Comparison of ENCODE assay signal across 32 mouse cellular contexts in genomic region chr2:34818492-34818891, GRCm38 (mm10). TPM values are rescaled to one million over a fixed set of nuclear protein-coding genes. Genes with fewer than 3 reads are reported as not detected.
DNase-seq lines count a peak whose midpoint lies in the region; ATAC-seq and TF ChIP-seq lines count a peak whose summit lies in the region.
"Had no signal": no experiment of that assay in that cellular context is flagged by ENCODE, and none has a peak within 500 bp of the region (broad histone marks: within the 10 kb centered on the region; RNA-seq: fewer than 3 reads in every experiment).

No protein-coding gene starts in this region.

- no peaks in the 10 kb centered on the region for H3K27me3 ChIP-seq in intestine, postnatal 0 days (replicated peaks; ENCODE audit: control insufficient read depth, insufficient read depth, low read length)
- no peaks in the 10 kb centered on the region for H3K27me3 ChIP-seq in intestine, embryonic 15.5 days (replicated peaks)
- H3K27me3 ChIP-seq: CH12.LX; embryonic facial prominence, embryonic 13.5 days; embryonic facial prominence, embryonic 15.5 days; forebrain, embryonic 12.5 days; Patski had no signal

- no peak overlapping the region for H3K9ac ChIP-seq in intestine, postnatal 0 days (ENCODE audit: low read depth, low read length)
- H3K9ac ChIP-seq in intestine, embryonic 15.5 days: no peak overlapping the region
- H3K9ac ChIP-seq: embryonic facial prominence, embryonic 13.5 days; embryonic facial prominence, embryonic 15.5 days; forebrain, embryonic 12.5 days had no signal

- no peaks in the 10 kb centered on the region for H3K4me1 ChIP-seq in intestine, postnatal 0 days (replicated peaks; ENCODE audit: control insufficient read depth, insufficient read depth, low read length)
- no peaks in the 10 kb centered on the region for H3K4me1 ChIP-seq in intestine, embryonic 15.5 days (replicated peaks)
- H3K4me1 ChIP-seq: embryonic facial prominence, embryonic 13.5 days; embryonic facial prominence, embryonic 15.5 days; forebrain, embryonic 10.5 days; forebrain, embryonic 12.5 days had no signal

- H3K9me3 ChIP-seq in intestine, postnatal 0 days (ENCODE audit: control insufficient read depth): no peaks in the 10 kb centered on the region
- H3K9me3 ChIP-seq in intestine, embryonic 15.5 days: no peaks in the 10 kb centered on the region
- H3K9me3 ChIP-seq: embryonic facial prominence, embryonic 13.5 days; embryonic facial prominence, embryonic 15.5 days; forebrain, embryonic 10.5 days; forebrain, embryonic 12.5 days; G1E had no signal

- 91% methylated on average over 2 of the region's 2 CpGs for WGBS in intestine, postnatal 0 days
- 87% methylated on average over 2 of the region's 2 CpGs for WGBS in intestine, embryonic 15.5 days

- TF ChIP-seq CTCF in intestine, postnatal 0 days (IDR thresholded peaks at IDR 0.05; ENCODE audit: low read depth): 0 out of 2 replicates have a peak, but pooled peaks have one; percentile 11

- DNase-seq in heart, adult 11 months: peak; percentile 19
- no peak for DNase-seq in heart, adult 9 months (ENCODE audit: low spot score in 2 of 2)
- DNase-seq in adipocyte (ENCODE audit: low spot score): peak; percentile 73
- DNase-seq: adrenal gland, adult 2 months; adrenal gland, postnatal 10 days; adrenal gland, postnatal 25 days; B cell, adult 2 months; cerebellum, adult 11 months; cerebellum, adult 18-20 months; cerebellum, adult 8-10 months; cerebellum, adult 9-11 months; cerebellum, postnatal 14 days; cerebellum, postnatal 36 days; embryo, embryonic 11 days had no signal

- H3K27ac ChIP-seq in intestine, postnatal 0 days (ENCODE audit: low read depth, low read length): no peak overlapping the region
- no peak overlapping the region for H3K27ac ChIP-seq in intestine, embryonic 15.5 days
- H3K27ac ChIP-seq: embryonic facial prominence, embryonic 13.5 days; embryonic facial prominence, embryonic 15.5 days; forebrain, embryonic 10.5 days; forebrain, embryonic 12.5 days had no signal

- peaks cover 24% of the 10 kb centered on the region for H3K36me3 ChIP-seq in intestine, postnatal 0 days (ENCODE audit: control insufficient read depth, insufficient read depth)
- H3K36me3 ChIP-seq in intestine, embryonic 15.5 days: peaks cover 15% of the 10 kb centered on the region

- ATAC-seq in intestine, postnatal 0 days: no peak
- no peak for ATAC-seq in intestine, embryonic 15.5 days
- ATAC-seq in megakaryocyte progenitor cell, adult 5-6 weeks (replicated peaks; ENCODE audit: poor library complexity): no peak
- ATAC-seq: activated CD4-positive, CD25-positive, alpha-beta regulatory T cell, adult 4 months; CD4-positive, CD25-positive, alpha-beta regulatory T cell, adult 4 months; forebrain, embryonic 14.5 days; forebrain, embryonic 16.5 days; Patski had no signal

- no peak overlapping the region for H3K4me3 ChIP-seq in intestine, postnatal 0 days (ENCODE audit: low read depth, low read length)
- H3K4me3 ChIP-seq in intestine, embryonic 15.5 days (replicated peaks): no peak overlapping the region
- H3K4me3 ChIP-seq: embryonic facial prominence, embryonic 13.5 days; embryonic facial prominence, embryonic 15.5 days; erythroblast, embryonic 14.5 days; forebrain, embryonic 10.5 days; forebrain, embryonic 12.5 days had no signal

- H3K4me2 ChIP-seq in intestine, postnatal 0 days (replicated peaks; ENCODE audit: low read depth): no peak overlapping the region
- H3K4me2 ChIP-seq in intestine, embryonic 15.5 days (replicated peaks): no peak overlapping the region
- H3K4me2 ChIP-seq: embryonic facial prominence, embryonic 13.5 days; embryonic facial prominence, embryonic 15.5 days; forebrain, embryonic 12.5 days had no signal

RNA-seq across cellular contexts. Expression of gene Fbxw2, which starts 7.6 kb away (rescaled TPM):
- polyA plus RNA-seq in intestine, postnatal 0 days (2015; fragmentation: Nextera tagmentation; extraction: Ambion mirVana): 36.8 and 39.7 TPM in 2 replicates
- polyA plus RNA-seq in intestine, embryonic 15.5 days (2015; fragmentation: Nextera tagmentation; extraction: Ambion mirVana): 68.3 and 71.4 TPM in 2 replicates
- 47.7 and 48.8 TPM in 2 replicates for total RNA-seq in megakaryocyte progenitor cell, adult 5-6 weeks (2015)
- total RNA-seq in megakaryocyte progenitor cell, adult 5-6 weeks (2017): 49.1 and 54.3 TPM in 2 replicates

RNA-seq across cellular contexts. Expression of gene Gm34653, which starts 14.3 kb away (rescaled TPM):
- not detected in 2 replicates for polyA plus RNA-seq in intestine, postnatal 0 days (2015; fragmentation: Nextera tagmentation; extraction: Ambion mirVana)
- polyA plus RNA-seq in intestine, embryonic 15.5 days (2015; fragmentation: Nextera tagmentation; extraction: Ambion mirVana): not detected in 2 replicates
- total RNA-seq in megakaryocyte progenitor cell, adult 5-6 weeks (2015): 0.64 TPM in 1 of 2 replicates, not detected in the other
- not detected in 2 replicates for total RNA-seq in megakaryocyte progenitor cell, adult 5-6 weeks (2017)
- total RNA-seq: adrenal gland, adult 2 months; adrenal gland, postnatal 10 days; adrenal gland, postnatal 25 days; CH12.LX; common myeloid progenitor, adult 5-6 weeks had no signal
- polyA plus RNA-seq: activated CD4-positive, CD25-positive, alpha-beta regulatory T cell, adult 4 months; adrenal gland, adult 2 months; brain, embryonic 14.5 days; CD4-positive, CD25-positive, alpha-beta regulatory T cell, adult 4 months; embryonic facial prominence, embryonic 11.5 days; erythroblast, embryonic 14.5 days; forebrain, embryonic 10.5 days; forebrain, embryonic 12.5 days; forebrain, embryonic 14.5 days; forebrain, embryonic 16.5 days; G1E had no signal

RNA-seq across cellular contexts. Expression of gene Rabepk, which starts 18.8 kb away (rescaled TPM):
- 19.1 and 19.6 TPM in 2 replicates for polyA plus RNA-seq in intestine, postnatal 0 days (2015; fragmentation: Nextera tagmentation; extraction: Ambion mirVana)
- 40.7 and 45.7 TPM in 2 replicates for polyA plus RNA-seq in intestine, embryonic 15.5 days (2015; fragmentation: Nextera tagmentation; extraction: Ambion mirVana)
- total RNA-seq in megakaryocyte progenitor cell, adult 5-6 weeks (2015): 18.1 and 21.7 TPM in 2 replicates
- 40.4 and 52.7 TPM in 2 replicates for total RNA-seq in megakaryocyte progenitor cell, adult 5-6 weeks (2017)

RNA-seq across cellular contexts. Expression of gene Hspa5, which starts 46.7 kb away (rescaled TPM):
- 456 and 457 TPM in 2 replicates for polyA plus RNA-seq in intestine, postnatal 0 days (2015; fragmentation: Nextera tagmentation; extraction: Ambion mirVana)
- polyA plus RNA-seq in intestine, embryonic 15.5 days (2015; fragmentation: Nextera tagmentation; extraction: Ambion mirVana): 1,028 and 1,048 TPM in 2 replicates
- 536 and 641 TPM in 2 replicates for total RNA-seq in megakaryocyte progenitor cell, adult 5-6 weeks (2015)
- 1,697 and 1,773 TPM in 2 replicates for total RNA-seq in megakaryocyte progenitor cell, adult 5-6 weeks (2017)

RNA-seq across cellular contexts. Expression of gene Cutal, which starts 55.7 kb away (rescaled TPM):
- 16.4 and 17.6 TPM in 2 replicates for polyA plus RNA-seq in intestine, postnatal 0 days (2015; fragmentation: Nextera tagmentation; extraction: Ambion mirVana)
- polyA plus RNA-seq in intestine, embryonic 15.5 days (2015; fragmentation: Nextera tagmentation; extraction: Ambion mirVana): 5.7 and 6.8 TPM in 2 replicates
- not detected in 2 replicates for total RNA-seq in megakaryocyte progenitor cell, adult 5-6 weeks (2015)
- total RNA-seq in megakaryocyte progenitor cell, adult 5-6 weeks (2017): not detected in 2 replicates
- total RNA-seq: CH12.LX; common myeloid progenitor, adult 5-6 weeks; G1E had no signal
- polyA plus RNA-seq: activated CD4-positive, CD25-positive, alpha-beta regulatory T cell, adult 4 months; CD4-positive, CD25-positive, alpha-beta regulatory T cell, adult 4 months; embryonic facial prominence, embryonic 15.5 days; erythroblast, embryonic 14.5 days; forebrain, embryonic 12.5 days; forebrain, embryonic 16.5 days; G1E had no signal

Comparison
In these comparisons a context has a peak if more than half of its experiments do, and no peak if none do; other contexts are left out.
1. DNase-seq: peak in heart, adult 11 months (single experiment) and adipocyte (single experiment); none in heart, adult 9 months (0 of 2).